Mouse (Mus musculus): Measurements from ENCODE around the gene Fam166a. TPM values are rescaled to one million over a fixed set of nuclear protein-coding genes. Genes with fewer than 3 reads are reported as not detected.

Fam166a gene
- polyA plus RNA-seq, 1 experiment from 2014 or later, result 0.69 TPM

- H3K27ac ChIP-seq, result no peak overlapping the region
- H3K4me3 ChIP-seq, result no peak overlapping the region
- peaks cover 27% of the 10 kb centered on the region for H3K4me1 ChIP-seq
- H3K36me3 ChIP-seq, result no peaks in the 10 kb centered on the region
- peaks cover 33% of the 10 kb centered on the region for H3K27me3 ChIP-seq
- H3K9ac ChIP-seq, result no peak overlapping the region
- no peak overlapping the region for H3K4me2 ChIP-seq
- ATAC-seq (ENCODE audit: borderline replicate concordance, extremely low read depth, low FRiP score, low TSS enrichment), result no peak
- H3K9me3 ChIP-seq, result no peaks in the 10 kb centered on the region
These were observed 19.6 kb downstream of the Fam166a start for GRCm38 (mm10) chr2:25238106-25238505.

GRCm38 (mm10) chr2:25239766-25240165 lies 21.2 kb downstream of the Fam166a start:
- no peak overlapping the region for H3K4me3 ChIP-seq
- H3K9ac ChIP-seq, result no peak overlapping the region
- no peak overlapping the region for H3K4me2 ChIP-seq
- no peak overlapping the region for H3K27ac ChIP-seq
- 81% methylated on average over 3 of the region's 3 CpGs for WGBS
- peaks cover 32% of the 10 kb centered on the region for H3K27me3 ChIP-seq
- H3K9me3 ChIP-seq, result no peaks in the 10 kb centered on the region
- no peaks in the 10 kb centered on the region for H3K36me3 ChIP-seq
- H3K4me1 ChIP-seq, result peaks cover 27% of the 10 kb centered on the region
- no peak for ATAC-seq (ENCODE audit: borderline replicate concordance, extremely low read depth, low FRiP score, low TSS enrichment)

GRCm38 (mm10) chr2:25240310-25240709 lies 21.8 kb downstream of the Fam166a start:
- ATAC-seq (ENCODE audit: borderline replicate concordance, extremely low read depth, low FRiP score, low TSS enrichment), result 0 out of 2 replicates have a peak, but pooled peaks have one; percentile 8
- Histone ChIP-seq H3K9me3 (no peaks in the 10 kb centered on the region), H3K4me2 (peak overlapping the region; percentile 97), H3K4me3 (peak overlapping the region; percentile 50), H3K27ac (peak overlapping the region; percentile 22; the same call in 1 of the 2 replicates), H3K36me3 (no peaks in the 10 kb centered on the region), H3K27me3 (peaks cover 32% of the 10 kb centered on the region), H3K4me1 (peaks cover 27% of the 10 kb centered on the region), H3K9ac (0 out of 2 replicates have a peak overlapping the region, but pooled peaks have one; percentile 23)
- 51% methylated on average over 8 of the region's 8 CpGs for WGBS

- WGBS, result under 1% methylated on average over 29 of the region's 29 CpGs
These were observed 22.3 kb downstream of the Fam166a start for GRCm38 (mm10) chr2:25240723-25241437.

GRCm38 (mm10) chr2:25241438-25241775 lies 22.9 kb downstream of the Fam166a start:
- Histone ChIP-seq H3K9me3 (no peaks in the 10 kb centered on the region), H3K4me2 (peak overlapping the region; percentile 97), H3K4me3 (peak overlapping the region; percentile 50), H3K4me1 (peaks cover 27% of the 10 kb centered on the region), H3K9ac (no peak overlapping the region), H3K27ac (no peak overlapping the region), H3K36me3 (no peaks in the 10 kb centered on the region), H3K27me3 (peaks cover 25% of the 10 kb centered on the region)
- 12% methylated on average over 6 of the region's 6 CpGs for WGBS
- 0 out of 2 replicates have a peak, but pooled peaks have one; percentile 20 for ATAC-seq (ENCODE audit: borderline replicate concordance, extremely low read depth, low FRiP score, low TSS enrichment)

More at GRCm38 (mm10) chr2:25240723-25241437, 22.3 kb downstream of the Fam166a start:
- Histone ChIP-seq H3K36me3 (no peaks in the 10 kb centered on the region), H3K9ac (peak overlapping the region; percentile 23; the same call in 1 of the 2 replicates), H3K27me3 (peaks cover 30% of the 10 kb centered on the region), H3K9me3 (no peaks in the 10 kb centered on the region), H3K4me1 (peaks cover 27% of the 10 kb centered on the region), H3K4me2 (peak overlapping the region; percentile 97), H3K4me3 (peak overlapping the region; percentile 50), H3K27ac (peak overlapping the region; percentile 22; the same call in 1 of the 2 replicates)
- ATAC-seq (ENCODE audit: borderline replicate concordance, extremely low read depth, low FRiP score, low TSS enrichment), result peak; percentile 83

- Histone ChIP-seq H3K9ac (peak within 1 kb of the TSS; percentile 42), H3K9me3 (no peaks in the 10 kb centered on the region), H3K36me3 (no peaks in the 10 kb centered on the region), H3K4me1 (peaks cover 27% of the 10 kb centered on the region), H3K27me3 (peaks cover 25% of the 10 kb centered on the region), H3K27ac (no peak within 1 kb of the TSS), H3K4me3 (peak within 1 kb of the TSS; percentile 50), H3K4me2 (peak within 1 kb of the TSS; percentile 97)
- ATAC-seq (ENCODE audit: borderline replicate concordance, extremely low read depth, low FRiP score, low TSS enrichment), result no peak
- WGBS, result under 1% methylated on average over 34 of the region's 59 CpGs
These were observed 23.6 kb downstream of the Fam166a start, which contains the start of the genes Rnf208 and Cysrt1 for GRCm38 (mm10) chr2:25242101-25242506. Rnf208 (plus strand) TSS chr2:25242255. Cysrt1 (minus strand) TSS chr2:25242452.

GRCm38 (mm10) chr2:25243342-25243741 lies 24.8 kb downstream of the Fam166a start:
- no peak overlapping the region for H3K4me3 ChIP-seq

GRCm38 (mm10) chr2:25244144-25244543 lies 25.6 kb downstream of the Fam166a start:
- H3K9me3 ChIP-seq, result no peaks in the 10 kb centered on the region
- WGBS, result 82% methylated on average over 4 of the region's 4 CpGs
- H3K9ac ChIP-seq, result no peak overlapping the region
- peaks cover 27% of the 10 kb centered on the region for H3K4me1 ChIP-seq
- ATAC-seq (ENCODE audit: borderline replicate concordance, extremely low read depth, low FRiP score, low TSS enrichment), result no peak
- H3K4me3 ChIP-seq, result no peak overlapping the region
- H3K36me3 ChIP-seq, result peaks cover 13% of the 10 kb centered on the region; the same call in 1 of the 2 replicates
- H3K4me2 ChIP-seq, result no peak overlapping the region
- peaks cover 25% of the 10 kb centered on the region for H3K27me3 ChIP-seq
- no peak overlapping the region for H3K27ac ChIP-seq

More at GRCm38 (mm10) chr2:25243342-25243741, 24.8 kb downstream of the Fam166a start:
- ATAC-seq (ENCODE audit: borderline replicate concordance, extremely low read depth, low FRiP score, low TSS enrichment), result no peak
- peaks cover 25% of the 10 kb centered on the region for H3K27me3 ChIP-seq
- WGBS, result 66% methylated on average over 8 of the region's 8 CpGs
- H3K9me3 ChIP-seq, result no peaks in the 10 kb centered on the region
- H3K9ac ChIP-seq, result no peak overlapping the region
- no peak overlapping the region for H3K27ac ChIP-seq
- H3K4me1 ChIP-seq, result peaks cover 27% of the 10 kb centered on the region
- H3K36me3 ChIP-seq, result peaks cover 6% of the 10 kb centered on the region; the same call in 1 of the 2 replicates
- no peak overlapping the region for H3K4me2 ChIP-seq

- ATAC-seq (ENCODE audit: borderline replicate concordance, extremely low read depth, low FRiP score, low TSS enrichment), result no peak
- H3K4me2 ChIP-seq, result no peak within 1 kb of the TSS
- H3K27ac ChIP-seq, result no peak within 1 kb of the TSS
- no peak within 1 kb of the TSS for H3K4me3 ChIP-seq
- peaks cover 21% of the 10 kb centered on the region for H3K27me3 ChIP-seq
- 77% methylated on average over 10 of the region's 10 CpGs for WGBS
- no peaks in the 10 kb centered on the region for H3K9me3 ChIP-seq
- no peak within 1 kb of the TSS for H3K9ac ChIP-seq
- H3K4me1 ChIP-seq, result peaks cover 15% of the 10 kb centered on the region
- peaks cover 31% of the 10 kb centered on the region; the same call in 1 of the 2 replicates for H3K36me3 ChIP-seq
These were observed 27.9 kb downstream of the Fam166a start, which contains the start of gene AL732309.1 for GRCm38 (mm10) chr2:25246183-25247072. AL732309.1 (minus strand) TSS chr2:25246863.

GRCm38 (mm10) chr2:25252331-25252730 lies 33.8 kb downstream of the Fam166a start:
- Histone ChIP-seq H3K4me3 (no peak overlapping the region), H3K4me1 (peaks cover 21% of the 10 kb centered on the region), H3K36me3 (peaks cover 34% of the 10 kb centered on the region; the same call in 1 of the 2 replicates), H3K27me3 (no peaks in the 10 kb centered on the region), H3K9me3 (no peaks in the 10 kb centered on the region), H3K4me2 (no peak overlapping the region), H3K27ac (no peak overlapping the region), H3K9ac (no peak overlapping the region)
- ATAC-seq (ENCODE audit: borderline replicate concordance, extremely low read depth, low FRiP score, low TSS enrichment), result no peak
- WGBS, result 89% methylated on average over 1 of the region's 1 CpGs

- Histone ChIP-seq H3K27ac (peak within 1 kb of the TSS; percentile 54), H3K4me2 (peak within 1 kb of the TSS; percentile 93), H3K9me3 (no peaks in the 10 kb centered on the region), H3K4me3 (peak within 1 kb of the TSS; percentile 71), H3K9ac (peak within 1 kb of the TSS; percentile 71), H3K4me1 (peaks cover 21% of the 10 kb centered on the region), H3K36me3 (peaks cover 12% of the 10 kb centered on the region; the same call in 1 of the 2 replicates), H3K27me3 (no peaks in the 10 kb centered on the region)
- ATAC-seq (ENCODE audit: borderline replicate concordance, extremely low read depth, low FRiP score, low TSS enrichment), result peak; percentile 89
- 0% methylated on average over 39 of the region's 39 CpGs for WGBS
These were observed 36.8 kb downstream of the Fam166a start, which contains the start of gene Tmem203 for GRCm38 (mm10) chr2:25255284-25255779. Tmem203 (plus strand) TSS chr2:25255439.

Data from lung, embryonic 15.5 days (tissue).